Mouse (Mus musculus) B cell, adult 2 months (primary cell): ENCODE measurements around the gene Abcc4.
"Not testable (repeated sequence)": the region's sequence is repeated elsewhere in the genome, so short reads cannot be mapped to it uniquely, and the experiment has no call there.

ENCODE experiments used
- DNase-seq, 2 experiments: peaks; one replicate each; pipeline ENCODE4 v3.0.0; 2022

Gene Abcc4

GRCm38 (mm10) chr14:118676308-118676994 lies 29.6 kb downstream of the Abcc4 start:
- no peak for DNase-seq

GRCm38 (mm10) chr14:118674705-118675139 lies 31.3 kb downstream of the Abcc4 start:
- peak in 1 of 2 experiments; percentile 13 for DNase-seq

GRCm38 (mm10) chr14:118674224-118674623 lies 31.8 kb downstream of the Abcc4 start:
- no peak for DNase-seq

GRCm38 (mm10) chr14:118673501-118673900 lies 32.5 kb downstream of the Abcc4 start:
- no peak for DNase-seq

- not testable (repeated sequence) for DNase-seq
These were observed 33.1 kb downstream of the Abcc4 start for GRCm38 (mm10) chr14:118672931-118673330.

- DNase-seq, result no peak
These were observed 38.5 kb downstream of the Abcc4 start for GRCm38 (mm10) chr14:118667499-118667898.

- no peak for DNase-seq
These were observed 41.4 kb downstream of the Abcc4 start for GRCm38 (mm10) chr14:118664661-118665060.

GRCm38 (mm10) chr14:118662625-118663276 lies 43.3 kb downstream of the Abcc4 start:
- DNase-seq, result no peak

- DNase-seq, result no peak
These were observed 43.9 kb downstream of the Abcc4 start for GRCm38 (mm10) chr14:118662124-118662523.

GRCm38 (mm10) chr14:118659230-118659629 lies 46.8 kb downstream of the Abcc4 start:
- DNase-seq, result no peak

GRCm38 (mm10) chr14:118658328-118658692 lies 47.7 kb downstream of the Abcc4 start:
- no peak for DNase-seq

- no peak for DNase-seq
These were observed 48.2 kb downstream of the Abcc4 start for GRCm38 (mm10) chr14:118657673-118658327.

GRCm38 (mm10) chr14:118657206-118657605 lies 48.8 kb downstream of the Abcc4 start:
- no peak for DNase-seq

- DNase-seq, result no peak
These were observed 50.0 kb downstream of the Abcc4 start for GRCm38 (mm10) chr14:118656036-118656435.

GRCm38 (mm10) chr14:118654903-118655302 lies 51.1 kb downstream of the Abcc4 start:
- no peak for DNase-seq

GRCm38 (mm10) chr14:118651704-118652439 lies 54.1 kb downstream of the Abcc4 start:
- DNase-seq, result no peak

- DNase-seq, result no peak
These were observed 56.1 kb downstream of the Abcc4 start for GRCm38 (mm10) chr14:118649895-118650256.

GRCm38 (mm10) chr14:118649199-118649894 lies 56.7 kb downstream of the Abcc4 start:
- DNase-seq, result no peak

GRCm38 (mm10) chr14:118642940-118643591 lies 63.0 kb downstream of the Abcc4 start:
- not testable (repeated sequence) for DNase-seq

- DNase-seq, result no peak
These were observed 63.9 kb downstream of the Abcc4 start for GRCm38 (mm10) chr14:118642140-118642539.

- DNase-seq, result no peak
These were observed 67.4 kb downstream of the Abcc4 start for GRCm38 (mm10) chr14:118638447-118639275.
